Mouse (Mus musculus) myocyte (in vitro differentiated cells): ENCODE data around the gene Tmem165. TPM values are rescaled to one million over a fixed set of nuclear protein-coding genes. Genes with fewer than 3 reads are reported as not detected.

ENCODE experiments used
- H3K27me3 ChIP-seq: one replicate; pipeline ENCODE4 v1.6.1; 2011; ENCODE audit not compliant: control insufficient read depth, insufficient read depth, insufficient read length
- H3K36me3 ChIP-seq: one replicate; pipeline ENCODE4 v1.6.1; 2011; ENCODE audit not compliant: control insufficient read depth, insufficient read depth
- H3K4me2 ChIP-seq: one replicate; pipeline ENCODE4 v1.6.1; 2011; ENCODE audit warnings: low read depth, control low read depth
- H3K4me3 ChIP-seq: one replicate; pipeline ENCODE4 v1.5.1; 2011; ENCODE audit warnings: mild to moderate bottlenecking, control low read depth, moderate library complexity
- H3K79me2 ChIP-seq: one replicate; pipeline ENCODE4 v1.6.1; 2011; ENCODE audit not compliant: control insufficient read depth, insufficient read depth
- H3ac ChIP-seq: one replicate; pipeline ENCODE4 v1.6.1; 2011; ENCODE audit not compliant: control insufficient read depth, insufficient read length
- CEBPB ChIP-seq: IDR thresholded peaks from 2 replicates; pipeline ENCODE4 v1.6.1; 2011; ENCODE audit warnings: mild to moderate bottlenecking, moderate library complexity; ENCODE audit not compliant: poor library complexity, insufficient read depth, severe bottlenecking
- E2F4 ChIP-seq: IDR thresholded peaks from one replicate; pipeline ENCODE4 v1.6.1; 2011; ENCODE audit warnings: mild to moderate bottlenecking, control low read depth, moderate library complexity; ENCODE audit not compliant: insufficient read depth
- MAX ChIP-seq: IDR thresholded peaks from one replicate; pipeline ENCODE4 v1.6.1; 2011; ENCODE audit warnings: low read depth, mild to moderate bottlenecking, control low read depth
- MYOD1 ChIP-seq, 3 experiments: IDR thresholded peaks; one replicate each; pipeline ENCODE4 v1.6.1; 2011; ENCODE audit warnings: control low read depth in 2 of 3, low read depth in 2 of 3, mild to moderate bottlenecking in 2 of 3, moderate library complexity in 1 of 3; ENCODE audit not compliant: insufficient read length in 2 of 3, control insufficient read depth in 1 of 3
- MYOG ChIP-seq, 3 experiments: IDR thresholded peaks; one replicate each; pipeline ENCODE4 v1.6.1; 2011; ENCODE audit warnings: control low read depth in 2 of 3, low read depth in 2 of 3, mild to moderate bottlenecking in 2 of 3; ENCODE audit not compliant: insufficient read length in 2 of 3, control insufficient read depth in 1 of 3, insufficient read depth in 1 of 3
- POLR2A ChIP-seq: IDR thresholded peaks from one replicate; pipeline ENCODE4 v1.6.1; 2011; ENCODE audit warnings: low read depth, mild to moderate bottlenecking, control low read depth, moderate library complexity; ENCODE audit not compliant: insufficient read length
- POLR2AphosphoS2 ChIP-seq: IDR thresholded peaks from one replicate; pipeline ENCODE4 v1.6.1; 2011; ENCODE audit warnings: low read depth, control low read depth; ENCODE audit not compliant: insufficient read length
- REST ChIP-seq: IDR thresholded peaks from one replicate; pipeline ENCODE4 v1.6.1; 2011; ENCODE audit warnings: mild to moderate bottlenecking, control low read depth, moderate library complexity; ENCODE audit not compliant: insufficient read depth, insufficient read length
- SRF ChIP-seq: IDR thresholded peaks from one replicate; pipeline ENCODE4 v1.6.1; 2011; ENCODE audit warnings: low read depth; ENCODE audit not compliant: control insufficient read depth, insufficient read length
- TCF12 ChIP-seq: IDR thresholded peaks from one replicate; pipeline ENCODE4 v1.6.1; 2011; ENCODE audit warnings: mild to moderate bottlenecking, control low read depth; ENCODE audit not compliant: poor library complexity, insufficient read depth, severe bottlenecking
- TCF3 ChIP-seq: IDR thresholded peaks from one replicate; pipeline ENCODE4 v1.6.1; 2011; ENCODE audit warnings: low read depth, control low read depth; ENCODE audit not compliant: insufficient read length
- USF1 ChIP-seq: IDR thresholded peaks from one replicate; pipeline ENCODE4 v1.6.1; 2011; ENCODE audit warnings: low read depth, mild to moderate bottlenecking, control low read depth, moderate library complexity
- polyA plus RNA-seq: library from polyadenylated mRNA; unstranded; fragments of >200 nt; fragmentation: generic; extraction: Trizol; gene quantifications from one replicate; pipeline ENCODE4 v1.2.1, GENCODE M21; 2012; ENCODE audit warnings: missing spikeins

Gene Tmem165
- polyA plus RNA-seq, 1 experiment = 28.1 TPM

- H3K36me3 ChIP-seq = peaks cover 42% of the 10 kb centered on the region
- H3K79me2 ChIP-seq = no peaks in the 10 kb centered on the region
- no peak overlapping the region for H3ac ChIP-seq
- no peaks in the 10 kb centered on the region for H3K27me3 ChIP-seq
- H3K4me2 ChIP-seq = no peak overlapping the region
- TF ChIP-seq SRF (no peak), TCF12 (no peak), CEBPB (no peak), MYOD1 (IDR thresholded peaks at IDR 0.05; ENCODE audit: control insufficient read depth in 1 of 3, insufficient read length in 2 of 3, low read depth in 2 of 3) (no peak), REST (no peak), POLR2AphosphoS2 (no peak), MAX (no peak)
- H3K4me3 ChIP-seq = no peak overlapping the region
Observed at GRCm38 (mm10) chr5:76231171-76231855, 47.6 kb downstream of the Tmem165 start.

GRCm38 (mm10) chr5:76243274-76243673, 59.6 kb downstream of the Tmem165 start:
- Histone ChIP-seq H3K79me2 (no peaks in the 10 kb centered on the region), H3K27me3 (no peaks in the 10 kb centered on the region), H3K4me2 (no peak overlapping the region), H3ac (no peak overlapping the region), H3K4me3 (no peak overlapping the region), H3K36me3 (peaks cover 33% of the 10 kb centered on the region)
- TF ChIP-seq TCF3 (no peak), MYOD1 (IDR thresholded peaks at IDR 0.05; ENCODE audit: control insufficient read depth in 1 of 3, insufficient read length in 2 of 3, low read depth in 2 of 3) (no peak), TCF12 (no peak), POLR2AphosphoS2 (no peak), USF1 (no peak), POLR2A (no peak), MYOG (IDR thresholded peaks at IDR 0.05; ENCODE audit: control insufficient read depth in 1 of 3, insufficient read depth in 1 of 3, insufficient read length in 2 of 3, low read depth in 2 of 3) (no peak), CEBPB (no peak), E2F4 (no peak), SRF (no peak), REST (no peak)

DNA sequence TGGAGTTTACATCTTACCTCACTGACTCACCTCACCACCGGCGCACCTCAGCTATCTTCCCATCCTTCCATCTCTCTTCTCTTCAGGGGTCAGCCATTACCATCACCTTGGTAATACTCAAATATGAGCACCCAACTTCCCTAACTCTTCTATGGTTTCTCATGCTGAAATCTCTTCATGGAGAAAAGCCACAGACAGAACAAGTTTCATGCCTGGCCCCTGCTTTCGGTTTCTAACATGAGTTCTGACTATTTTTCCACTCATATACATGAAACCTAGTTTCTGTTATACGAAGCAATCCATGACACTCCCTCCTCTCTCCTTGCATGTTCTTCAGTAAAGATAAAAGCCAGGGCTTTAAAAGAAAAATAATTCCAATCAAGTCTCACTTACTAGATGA, 60.2 kb downstream of the Tmem165 start:
- Histone ChIP-seq H3K36me3 (peaks cover 35% of the 10 kb centered on the region), H3K4me3 (no peak overlapping the region), H3K27me3 (no peaks in the 10 kb centered on the region), H3K4me2 (no peak overlapping the region), H3K79me2 (no peaks in the 10 kb centered on the region), H3ac (no peak overlapping the region)
- TF ChIP-seq CEBPB (no peak), SRF (no peak), USF1 (no peak), REST (no peak), POLR2A (no peak), MYOD1 (IDR thresholded peaks at IDR 0.05; ENCODE audit: control insufficient read depth in 1 of 3, insufficient read length in 2 of 3, low read depth in 2 of 3) (no peak), TCF12 (no peak), MYOG (IDR thresholded peaks at IDR 0.05; ENCODE audit: control insufficient read depth in 1 of 3, insufficient read depth in 1 of 3, insufficient read length in 2 of 3, low read depth in 2 of 3) (no peak), TCF3 (no peak), E2F4 (no peak), MAX (no peak), POLR2AphosphoS2 (no peak)

DNA sequence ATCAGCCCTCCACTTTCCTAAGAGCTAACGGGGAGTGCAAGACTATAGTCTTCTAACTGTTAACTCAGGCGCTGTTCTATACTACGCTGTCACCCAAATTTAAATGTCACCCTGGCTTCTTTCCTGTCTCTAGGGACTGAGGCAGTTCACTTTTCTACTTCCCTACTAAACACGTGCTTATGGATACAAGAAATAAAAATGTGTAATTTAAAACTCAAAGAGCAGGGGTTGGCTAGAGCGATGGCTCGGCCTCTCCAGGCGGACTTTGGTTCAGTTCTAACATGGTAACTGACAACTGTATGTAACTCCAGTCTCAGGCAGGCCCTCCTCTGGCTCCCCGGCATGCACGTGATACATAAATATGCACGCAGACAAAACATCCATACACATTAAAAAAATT, 60.8 kb downstream of the Tmem165 start:
- H3ac ChIP-seq = no peak overlapping the region
- H3K27me3 ChIP-seq = no peaks in the 10 kb centered on the region
- no peak overlapping the region for H3K4me2 ChIP-seq
- H3K36me3 ChIP-seq = peaks cover 35% of the 10 kb centered on the region
- no peaks in the 10 kb centered on the region for H3K79me2 ChIP-seq
- TF ChIP-seq E2F4 = no peak
- no peak for TF ChIP-seq CEBPB
- no peak for TF ChIP-seq POLR2AphosphoS2
- no peak for TF ChIP-seq USF1
- TF ChIP-seq SRF = no peak
- TF ChIP-seq MAX = no peak
- TF ChIP-seq TCF12 = no peak
- no peak for TF ChIP-seq REST
- H3K4me3 ChIP-seq = no peak overlapping the region

DNA sequence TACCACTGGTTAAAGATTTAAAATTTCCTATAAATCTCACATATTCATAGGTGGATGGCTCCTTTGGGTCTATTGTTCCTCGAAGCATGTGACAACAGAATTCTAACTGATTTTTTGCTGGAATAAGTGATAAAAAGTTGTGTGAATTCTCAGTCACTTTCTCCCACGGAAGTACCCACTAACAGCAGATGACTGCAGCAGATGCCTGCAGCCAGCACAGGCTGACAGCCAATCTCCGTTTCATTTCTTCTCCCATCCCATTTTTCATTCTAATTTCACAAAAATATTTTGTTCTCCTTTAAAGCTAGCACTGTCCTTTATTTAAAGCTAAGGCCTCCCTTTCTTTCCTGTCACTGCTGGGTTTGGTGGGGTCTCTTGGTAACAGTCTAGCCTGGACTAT, 61.7 kb downstream of the Tmem165 start:
- Histone ChIP-seq H3K36me3 (peaks cover 31% of the 10 kb centered on the region), H3K79me2 (no peaks in the 10 kb centered on the region), H3ac (no peak overlapping the region), H3K27me3 (no peaks in the 10 kb centered on the region), H3K4me2 (no peak overlapping the region), H3K4me3 (no peak overlapping the region)
- TF ChIP-seq USF1 (no peak), SRF (no peak), TCF3 (no peak), E2F4 (no peak), POLR2AphosphoS2 (no peak), REST (no peak), MYOD1 (IDR thresholded peaks at IDR 0.05; ENCODE audit: control insufficient read depth in 1 of 3, insufficient read length in 2 of 3, low read depth in 2 of 3) (no peak), TCF12 (no peak), MAX (no peak), POLR2A (no peak), MYOG (IDR thresholded peaks at IDR 0.05; ENCODE audit: control insufficient read depth in 1 of 3, insufficient read depth in 1 of 3, insufficient read length in 2 of 3, low read depth in 2 of 3) (no peak), CEBPB (no peak)
